Mouse (Mus musculus) retina, postnatal 7 days (tissue): ENCODE data around the gene Lcn4.
"Not testable (repeated sequence)": the region's sequence is repeated elsewhere in the genome, so short reads cannot be mapped to it uniquely, and the experiment has no call there.

Experiments
- DNase-seq: peaks from one replicate; pipeline ENCODE4 v3.0.0-alpha.2; 2012; ENCODE audit warnings: low read depth, low spot score

The Lcn4 gene

GRCm38 (mm10) chr2:26671182-26671581, at the start of gene Lcn4:
Gene Lcn4 (minus strand): TSS chr2:26671282.
- DNase-seq = no peak

DNA sequence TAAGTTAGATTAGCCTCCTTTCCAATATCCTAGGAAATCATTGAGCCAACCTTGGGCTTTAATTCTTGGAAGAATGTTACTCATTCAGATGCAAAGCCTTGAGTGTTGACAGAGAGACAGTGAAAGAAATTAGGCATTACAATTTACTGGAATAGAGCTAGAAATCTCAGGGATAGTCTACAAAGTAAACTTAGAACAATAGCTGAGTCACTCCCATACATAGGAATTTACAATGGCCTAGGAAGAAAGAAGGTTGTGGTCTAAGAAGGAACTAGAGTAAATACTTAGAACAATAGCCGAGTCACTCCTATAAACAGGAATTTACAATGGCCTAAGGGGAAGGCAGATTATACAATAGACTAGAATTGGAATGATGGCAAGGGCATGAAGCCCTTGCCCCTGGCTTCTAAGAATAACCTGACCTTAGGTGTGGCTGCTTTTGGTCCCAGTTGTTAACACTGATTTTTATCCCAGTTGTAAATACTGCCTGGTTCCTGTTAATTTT, 15.1 kb upstream of the Lcn4 start:
- no peak for DNase-seq

DNA sequence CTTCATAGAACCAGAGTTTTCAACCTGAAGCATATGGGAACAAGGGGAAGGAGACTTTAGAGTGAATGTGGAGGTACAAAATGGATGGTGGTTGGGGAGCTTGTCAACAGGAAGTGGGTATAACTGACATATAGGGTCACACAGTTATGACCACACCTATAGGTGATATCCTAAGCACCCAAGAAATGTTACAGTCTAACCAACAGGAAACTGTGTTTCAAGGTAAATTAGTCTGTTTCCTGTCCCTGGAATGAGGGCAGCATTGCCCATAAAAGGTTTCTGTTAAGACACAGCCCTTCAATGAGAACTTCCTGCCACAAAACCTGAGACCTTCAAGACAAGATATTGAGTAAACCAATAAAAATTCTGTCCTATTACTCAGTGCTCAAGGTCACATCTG, 2.3 kb downstream of the Lcn4 start:
- DNase-seq = no peak

DNA sequence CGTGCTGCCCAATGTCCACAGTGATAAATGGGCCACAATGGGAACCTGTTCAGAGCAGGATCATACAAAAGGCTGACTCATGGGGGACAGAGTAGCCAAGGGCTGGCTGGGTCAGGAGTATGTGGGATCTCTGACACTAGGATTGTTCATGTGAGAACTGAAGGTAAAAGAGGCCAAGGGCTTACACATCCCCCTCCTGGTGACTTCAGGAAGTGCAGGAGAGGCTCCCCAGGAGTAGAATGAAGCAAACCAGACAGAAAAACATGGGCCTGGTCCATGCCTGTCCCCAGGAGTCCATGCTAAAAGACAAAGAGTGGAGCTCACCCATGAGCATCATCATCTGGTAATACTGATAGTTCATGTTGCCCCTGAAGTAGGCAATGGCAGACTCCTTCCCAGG, 7.5 kb downstream of the Lcn4 start:
- not testable (repeated sequence) for DNase-seq

- no peak for DNase-seq
These were observed 8.0 kb downstream of the Lcn4 start for GRCm38 (mm10) chr2:26663112-26663511.

- DNase-seq = no peak
These were observed 8.6 kb downstream of the Lcn4 start for GRCm38 (mm10) chr2:26662509-26662882.

DNA sequence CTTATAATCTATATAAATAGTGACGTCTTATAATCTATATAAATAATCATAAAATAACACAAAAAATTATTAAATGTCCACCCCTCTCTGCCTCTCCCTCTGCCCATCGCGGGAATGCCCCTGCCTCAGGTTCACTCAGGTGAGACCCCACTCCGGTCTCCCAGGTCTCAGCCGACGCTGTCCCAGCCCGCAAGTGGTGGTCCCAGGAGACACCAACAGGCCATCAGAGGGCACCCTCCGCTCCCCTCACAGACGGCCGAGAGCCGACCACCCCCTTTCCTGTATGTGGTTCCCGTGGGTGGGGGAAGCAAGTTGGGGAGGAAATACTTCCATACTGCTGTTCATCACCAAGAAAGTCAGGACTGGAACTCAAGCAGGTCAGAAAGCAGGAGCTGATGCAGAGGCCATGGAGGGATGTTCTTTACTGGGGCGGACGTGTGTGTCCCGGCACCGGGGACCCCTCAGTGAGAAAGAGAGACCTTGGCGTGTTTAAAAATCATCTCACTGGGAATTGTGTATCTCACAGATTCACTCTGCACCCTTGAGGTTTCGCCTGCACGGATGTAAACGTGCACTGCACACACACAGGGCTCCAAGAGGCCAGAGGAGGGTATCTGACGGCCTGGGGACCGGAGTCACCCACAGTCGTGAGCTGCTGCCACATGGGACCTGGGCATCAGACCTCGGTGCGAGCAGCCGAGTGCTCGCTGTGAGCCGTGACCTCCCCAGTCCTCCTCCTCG, 9.1 kb downstream of the Lcn4 start:
- no peak for DNase-seq

DNA sequence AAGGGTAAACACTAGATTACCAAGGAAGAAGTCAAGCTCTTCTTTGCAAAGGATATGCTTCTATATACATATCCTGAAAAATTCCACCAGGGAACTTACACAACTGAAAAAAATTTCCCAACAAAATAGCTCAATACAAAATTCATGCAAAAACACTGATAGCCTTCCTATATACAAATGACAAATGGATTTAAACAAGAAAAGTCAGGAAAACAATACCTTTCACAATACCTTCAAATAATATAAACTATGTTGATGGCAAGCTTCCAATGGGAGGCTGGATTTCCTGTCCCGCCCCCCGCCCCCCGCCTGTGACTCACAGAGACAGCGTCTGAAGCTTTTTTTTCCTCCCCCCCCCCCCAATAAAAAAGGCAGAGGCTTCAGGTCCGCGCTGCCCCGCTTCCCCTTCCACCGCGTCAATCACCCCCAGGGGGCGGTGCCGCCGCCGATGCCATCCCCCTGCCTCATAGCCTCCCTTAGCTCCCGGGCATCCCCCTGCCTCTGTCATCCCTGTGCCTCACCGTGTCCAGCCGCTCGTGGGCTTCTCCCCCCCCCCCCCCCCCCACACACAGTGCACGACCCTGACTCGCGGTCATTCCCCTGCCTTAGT, 9.8 kb downstream of the Lcn4 start:
- DNase-seq = no peak

- no peak for DNase-seq
These were observed 13.7 kb downstream of the Lcn4 start for GRCm38 (mm10) chr2:26657426-26657825.

DNA sequence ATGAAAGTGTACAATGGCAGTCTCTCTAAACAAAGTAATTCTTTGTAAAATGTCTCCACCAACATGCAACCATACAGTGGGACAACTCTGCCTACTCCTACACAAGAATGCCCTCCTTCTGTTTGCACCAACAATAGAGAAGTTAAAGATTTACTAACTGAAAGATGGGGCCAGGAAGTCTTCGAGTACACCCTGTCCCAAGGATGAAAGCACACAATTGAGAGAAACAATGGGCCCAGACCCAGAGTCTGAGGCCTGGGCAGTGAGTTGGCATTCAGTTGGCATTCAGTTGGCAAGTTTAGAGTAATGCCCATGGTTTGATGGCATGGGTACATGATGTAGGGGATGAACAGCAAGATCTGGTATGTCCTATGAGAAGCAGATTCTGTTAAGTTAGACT, 16.4 kb downstream of the Lcn4 start:
- DNase-seq = no peak

DNA sequence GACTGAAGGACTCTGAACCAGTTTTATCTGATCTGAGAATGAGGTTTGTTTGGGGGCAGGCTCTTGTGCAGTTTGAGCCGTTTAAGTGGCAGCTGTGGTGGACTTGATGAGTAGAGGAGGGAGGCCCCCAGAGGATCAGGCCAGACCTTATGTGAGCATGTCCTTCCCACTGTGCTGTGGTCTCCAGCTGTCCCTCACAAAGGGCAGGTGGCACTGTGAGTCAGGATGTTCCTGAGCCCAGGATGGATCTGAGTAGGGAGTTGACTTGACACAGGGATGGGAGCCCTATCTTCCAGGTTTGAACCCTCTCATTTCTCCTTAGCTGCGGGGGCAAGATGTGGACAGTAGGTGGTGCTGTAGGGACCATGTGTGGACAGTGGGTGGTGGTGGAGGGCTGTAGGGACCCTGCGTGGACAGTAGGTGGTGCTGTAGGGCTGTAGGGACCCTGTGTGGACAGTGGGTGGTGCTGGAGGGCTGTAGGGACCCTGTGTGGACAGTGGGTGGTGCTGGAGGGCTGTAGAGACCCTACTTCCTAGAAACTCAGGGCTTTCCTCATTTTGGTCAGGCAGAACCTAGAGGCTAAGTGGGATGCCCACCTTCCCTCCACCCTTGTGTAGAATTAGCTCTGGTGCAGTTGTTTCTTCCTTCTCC, 24.3 kb downstream of the Lcn4 start:
- DNase-seq = peak; percentile 89

GRCm38 (mm10) chr2:26643942-26644341, 27.1 kb downstream of the Lcn4 start:
- no peak for DNase-seq

- no peak for DNase-seq
These were observed 30.0 kb downstream of the Lcn4 start for GRCm38 (mm10) chr2:26641006-26641647.

DNA sequence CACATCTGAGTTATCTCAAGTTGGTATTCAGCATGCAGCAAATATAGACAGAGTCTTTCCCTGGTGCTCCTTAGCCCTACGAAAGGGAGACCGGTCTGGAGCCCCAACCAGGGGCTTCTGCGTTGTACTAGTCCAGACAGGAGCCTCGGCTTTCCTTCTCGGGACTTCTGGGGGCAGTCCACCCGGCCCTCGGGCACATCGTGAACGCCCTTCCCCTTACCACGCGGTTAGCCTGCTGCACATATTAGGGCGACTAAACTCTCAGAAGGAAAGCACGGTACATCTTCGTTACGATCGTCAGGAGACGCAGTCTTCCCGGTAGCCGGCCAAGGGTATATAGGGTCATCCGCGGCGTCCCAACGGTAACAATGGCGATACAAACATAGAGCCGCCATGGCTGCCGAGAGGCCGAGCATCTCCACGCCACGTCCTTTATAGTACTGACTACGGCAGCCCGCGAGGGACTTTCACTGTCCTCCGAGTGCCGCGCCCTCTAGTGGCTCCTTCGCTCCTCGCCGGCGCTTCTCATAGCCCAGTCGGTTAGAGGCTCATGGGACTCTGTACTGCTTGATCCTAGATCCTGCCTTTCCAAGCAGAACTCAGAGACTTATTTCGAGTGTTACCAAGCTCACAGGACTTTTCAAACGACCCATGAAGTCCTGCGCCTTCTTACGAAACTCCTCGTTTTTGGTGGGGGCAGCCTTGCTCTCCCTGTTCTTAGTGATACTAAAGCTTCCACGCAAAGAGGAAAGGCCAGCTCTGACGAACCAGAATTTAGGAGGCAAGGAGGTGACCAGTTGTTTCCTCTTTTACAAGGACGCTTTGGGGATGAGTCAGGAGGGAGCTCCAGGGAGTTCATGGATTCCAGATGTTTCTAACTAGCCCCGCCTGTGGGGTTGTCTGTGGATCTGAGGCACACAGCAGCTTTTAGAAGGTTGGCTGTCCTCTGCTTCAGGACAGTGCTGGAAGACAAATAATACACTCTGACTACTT, 30.9 kb downstream of the Lcn4 start:
- DNase-seq = peak; percentile 97

DNA sequence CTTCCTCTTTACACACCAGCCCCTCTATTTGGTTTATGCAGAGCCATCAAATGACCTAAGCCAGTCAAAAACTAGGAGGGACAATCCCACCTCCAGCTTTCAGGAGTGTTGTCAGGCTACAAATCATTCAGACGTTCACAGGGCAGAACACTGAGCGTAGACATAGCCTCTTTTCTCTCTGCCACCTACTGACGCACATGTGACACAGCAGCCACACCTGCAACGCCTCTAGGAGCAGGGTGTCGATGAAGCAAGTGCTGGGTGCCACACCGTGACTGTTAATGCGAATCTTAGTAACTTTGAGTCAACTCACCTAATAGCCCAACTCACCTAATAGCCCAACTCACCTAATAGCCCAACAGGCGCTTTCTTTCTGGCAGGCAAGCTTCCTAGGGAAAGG, 32.0 kb downstream of the Lcn4 start:
- no peak for DNase-seq

DNA sequence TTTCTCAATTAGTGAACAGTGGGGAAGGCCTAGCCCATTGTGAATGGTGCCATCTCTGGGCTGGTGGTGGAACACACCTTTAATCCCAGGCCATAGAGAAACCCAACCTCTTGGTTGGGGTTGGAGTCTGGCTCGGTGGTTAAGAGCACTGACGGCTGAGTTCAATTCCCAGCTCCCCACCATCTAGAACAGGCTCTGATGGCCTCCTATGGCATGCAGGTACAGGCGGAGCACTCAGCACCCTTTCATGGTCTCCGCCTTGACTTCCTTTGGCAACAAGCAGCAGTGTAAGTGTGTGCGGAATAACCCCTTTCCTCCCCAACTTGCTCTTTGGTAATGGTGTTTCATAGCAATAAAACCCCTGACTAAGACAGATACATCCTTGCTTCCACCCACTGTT, 32.5 kb downstream of the Lcn4 start:
- no peak for DNase-seq

DNA sequence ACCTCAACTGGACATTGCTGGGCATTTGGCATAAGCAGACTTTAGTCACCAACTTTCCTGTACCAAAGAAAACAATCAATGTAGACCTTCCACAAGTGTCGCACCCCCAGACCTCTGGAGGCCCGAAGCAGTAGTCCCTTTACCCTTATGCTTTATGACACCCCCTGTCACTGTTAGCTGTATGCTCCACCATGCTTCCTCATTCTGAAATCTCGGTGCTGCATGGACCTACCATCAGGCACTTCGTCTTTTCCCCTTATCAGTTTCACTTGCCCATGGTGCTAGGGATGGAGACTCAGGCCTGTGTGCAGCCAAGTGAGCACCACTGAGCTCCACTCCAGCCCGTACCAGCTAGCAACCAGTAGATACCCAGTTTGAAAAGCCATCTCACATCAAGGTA, 33.0 kb downstream of the Lcn4 start:
- no peak for DNase-seq

- no peak for DNase-seq
These were observed 33.7 kb downstream of the Lcn4 start for GRCm38 (mm10) chr2:26637316-26637932.

DNA sequence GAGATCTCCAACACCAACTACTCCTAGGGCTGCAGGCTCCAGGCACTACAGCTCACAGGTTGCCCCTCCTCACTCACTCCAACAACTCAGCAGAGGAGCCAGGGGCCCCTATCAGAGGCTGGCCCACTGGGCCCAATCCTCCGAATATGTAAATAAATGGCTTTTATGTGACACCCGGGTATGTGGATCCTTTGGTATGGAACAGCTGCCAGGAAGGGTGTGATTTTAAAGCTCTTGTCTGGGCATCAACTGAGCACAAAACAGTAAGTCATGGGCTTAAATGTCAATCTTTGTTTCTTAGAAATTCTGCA, 34.8 kb downstream of the Lcn4 start:
- no peak for DNase-seq

- no peak for DNase-seq
These were observed 35.4 kb downstream of the Lcn4 start for GRCm38 (mm10) chr2:26635489-26636324.
